Mouse (Mus musculus): ENCODE measurements around the gene Rassf2.

GRCm38 (mm10) chr2:132018156-132018555, 11.9 kb downstream of the Rassf2 start:
- TF ChIP-seq POLR2A (IDR thresholded peaks at IDR 0.05; ENCODE audit: control insufficient read depth, low read depth, low read length) (no peak), CTCF (IDR thresholded peaks at IDR 0.05; ENCODE audit: control insufficient read depth, insufficient read depth, insufficient replicate concordance, low read depth, low read length) (no peak)

Data from testis, adult 2 months (tissue).